Mouse (Mus musculus) kidney, embryonic 15.5 days (tissue): Measurements from ENCODE around the gene Nhlh1. TPM values are rescaled to one million over a fixed set of nuclear protein-coding genes. Genes with fewer than 3 reads are reported as not detected.

Experiments
- ATAC-seq: fragments of 200-750 bp; cut with Nextera tagmentation; replicated peaks from 2 replicates; pipeline ENCODE4 v1.8.0; 2017; ENCODE audit warnings: moderate TSS enrichment; ENCODE audit not compliant: low FRiP score
- H3K27ac ChIP-seq: fragments of 300-500 bp; sonication (generic); 2 replicates; pipeline ENCODE4 v1.5.1; 2015; ENCODE audit warnings: mild to moderate bottlenecking, inconsistent platforms
- H3K27me3 ChIP-seq: fragments of 300-500 bp; sonication (generic); 2 replicates; pipeline ENCODE4 v1.6.1; 2015; ENCODE audit warnings: inconsistent platforms
- H3K36me3 ChIP-seq: fragments of 300-500 bp; sonication (generic); 2 replicates; pipeline ENCODE4 v1.6.1; 2015; ENCODE audit warnings: inconsistent platforms
- H3K4me1 ChIP-seq: fragments of 300-500 bp; sonication (generic); 2 replicates; pipeline ENCODE4 v1.6.1; 2015; ENCODE audit warnings: inconsistent platforms
- H3K4me2 ChIP-seq: fragments of 300-500 bp; sonication (generic); 2 replicates; pipeline ENCODE4 v1.6.1; 2015; ENCODE audit warnings: moderate library complexity, mild to moderate bottlenecking, inconsistent platforms
- H3K4me3 ChIP-seq: fragments of 300-500 bp; sonication (generic); replicated peaks from 2 replicates; pipeline ENCODE4 v1.5.1; 2015; ENCODE audit warnings: mild to moderate bottlenecking, inconsistent platforms
- H3K9ac ChIP-seq: fragments of 300-500 bp; sonication (generic); 2 replicates; pipeline ENCODE4 v1.6.1; 2015; ENCODE audit warnings: mild to moderate bottlenecking, inconsistent platforms
- H3K9me3 ChIP-seq: fragments of 300-500 bp; sonication (generic); replicated peaks from 2 replicates; pipeline ENCODE4 v1.6.1; 2016; ENCODE audit warnings: inconsistent platforms
- WGBS: fragments of 180-500 bp; shearing (Covaris S2); methylation state at CpG from one replicate; pipeline ENCODE4 v1.1.7; 2015; ENCODE audit warnings: mixed read lengths; 5-methylcytosine and 5-hydroxymethylcytosine counted together
- polyA plus RNA-seq: library from polyadenylated mRNA; unstranded; fragments of >200 nt; fragmentation: Nextera tagmentation; extraction: Ambion mirVana; gene quantifications from 2 replicates; pipeline ENCODE4 v1.2.1, GENCODE M21; 2015

The Nhlh1 gene
- not detected in 2 replicates for polyA plus RNA-seq

DNA sequence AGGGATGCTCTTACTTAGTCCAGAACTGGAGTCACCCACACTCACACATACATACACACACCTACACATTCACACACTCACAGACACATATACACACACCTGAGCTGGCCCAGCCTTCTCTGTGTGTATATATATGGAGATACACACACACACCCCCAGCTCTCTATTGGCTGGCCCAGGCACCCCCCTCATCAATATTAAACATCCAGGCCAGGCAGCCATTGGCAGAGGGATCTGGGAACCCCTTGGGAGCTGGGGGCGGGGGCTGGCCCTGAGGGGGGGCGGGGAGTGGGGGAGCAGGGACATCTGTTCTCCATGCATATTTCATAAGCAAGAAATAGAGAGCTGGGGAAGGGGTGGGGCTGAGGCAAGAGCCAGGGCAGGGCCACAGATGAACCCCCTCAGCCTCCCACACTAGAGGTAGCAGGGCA is at the start of gene Nhlh1:
Gene Nhlh1, minus strand, starts transcription at position 83 of the 431 bp plus-strand sequence.
- 0 out of 2 replicates have a peak, but pooled peaks have one; percentile 21 for ATAC-seq
- Histone ChIP-seq H3K27ac (no peak within 1 kb of the TSS), H3K9ac (no peak within 1 kb of the TSS), H3K36me3 (no peaks in the 10 kb centered on the region), H3K4me2 (no peak within 1 kb of the TSS), H3K27me3 (peaks cover 51% of the 10 kb centered on the region), H3K9me3 (no peaks in the 10 kb centered on the region), H3K4me1 (peaks cover 31% of the 10 kb centered on the region), H3K4me3 (no peak within 1 kb of the TSS)
- 80% methylated on average over 1 of the region's 2 CpGs for WGBS

DNA sequence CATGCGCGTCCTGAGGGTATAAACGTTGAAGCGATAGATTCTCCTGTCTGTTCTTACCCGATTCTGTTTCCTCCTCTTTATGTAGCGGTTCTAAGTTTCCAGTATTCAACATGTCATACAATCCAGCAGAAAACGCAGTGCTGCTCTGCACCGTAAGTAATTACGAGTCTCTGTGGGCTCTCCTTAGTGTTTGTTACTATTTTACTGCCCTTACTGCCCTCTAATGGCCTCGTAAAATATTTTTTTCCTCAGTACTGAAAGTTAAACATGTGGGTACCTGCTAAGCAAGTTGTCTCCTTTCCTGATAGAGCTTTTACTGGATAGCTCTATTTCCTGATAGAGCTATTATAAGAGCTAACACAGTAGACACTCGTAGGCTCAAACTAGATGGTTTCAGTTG is 47.7 kb upstream of the Nhlh1 start:
- Histone ChIP-seq H3K4me2 (no peak overlapping the region), H3K4me1 (no peaks in the 10 kb centered on the region), H3K9ac (no peak overlapping the region), H3K27me3 (no peaks in the 10 kb centered on the region), H3K36me3 (peaks cover 97% of the 10 kb centered on the region), H3K27ac (no peak overlapping the region), H3K4me3 (no peak overlapping the region), H3K9me3 (no peaks in the 10 kb centered on the region)
- 71% methylated on average over 11 of the region's 11 CpGs for WGBS
- ATAC-seq = no peak

DNA sequence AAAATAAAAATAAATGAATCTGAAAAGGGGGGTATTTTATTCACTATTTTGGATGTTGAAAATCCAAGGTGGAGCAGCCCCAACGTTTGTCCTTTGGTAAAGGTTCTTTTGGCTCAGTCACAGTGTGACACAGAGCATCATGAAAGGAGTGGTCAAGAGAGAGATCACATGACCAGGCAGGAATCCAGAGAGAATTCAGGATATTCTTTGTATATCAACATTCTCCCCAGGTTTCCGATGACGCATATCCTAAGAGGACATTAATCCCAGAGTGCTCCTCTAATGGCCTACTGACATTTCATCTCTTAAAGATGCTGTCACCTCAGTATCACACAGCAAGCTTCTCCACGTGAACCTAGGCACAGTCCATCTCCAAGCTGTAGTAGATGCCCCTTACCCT is 46.2 kb upstream of the Nhlh1 start:
- no peaks in the 10 kb centered on the region for H3K4me1 ChIP-seq
- no peak overlapping the region for H3K4me2 ChIP-seq
- 90% methylated on average over 4 of the region's 4 CpGs for WGBS
- no peak overlapping the region for H3K4me3 ChIP-seq
- no peaks in the 10 kb centered on the region for H3K27me3 ChIP-seq
- H3K9ac ChIP-seq = no peak overlapping the region
- H3K27ac ChIP-seq = no peak overlapping the region
- ATAC-seq = no peak
- H3K36me3 ChIP-seq = peaks cover 94% of the 10 kb centered on the region
- H3K9me3 ChIP-seq = no peaks in the 10 kb centered on the region

DNA sequence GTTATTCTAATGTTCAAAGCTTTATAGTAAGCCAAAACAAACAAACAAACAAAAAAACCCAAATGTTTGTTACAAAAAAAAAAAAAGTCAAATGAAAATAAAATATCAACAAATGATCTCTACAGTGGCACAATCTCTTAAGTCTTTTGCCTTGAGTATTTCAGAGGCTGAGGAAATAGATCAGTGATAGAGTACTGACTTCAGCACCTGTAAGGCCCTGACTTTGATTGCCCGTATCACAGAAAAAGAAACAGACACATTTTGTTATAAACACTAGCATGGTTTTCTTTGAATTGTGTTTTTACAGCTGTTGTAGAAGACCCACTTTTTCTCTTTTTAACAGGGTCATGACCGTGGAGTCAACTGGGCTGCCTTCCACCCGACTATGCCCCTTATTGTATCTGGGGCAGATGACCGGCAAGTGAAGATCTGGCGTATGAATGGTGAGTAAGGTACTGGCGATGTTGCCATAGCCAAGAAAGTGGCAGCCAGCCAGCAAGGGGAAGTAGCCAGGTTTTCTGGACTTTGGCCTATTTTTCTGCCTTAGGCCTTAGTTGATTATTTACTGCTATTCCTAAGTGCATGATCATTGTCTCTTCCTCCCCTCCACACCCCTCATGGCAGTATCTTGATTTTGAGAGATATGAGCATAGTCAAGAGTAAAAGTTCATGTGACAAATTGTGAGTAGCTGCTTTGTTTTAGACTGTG is 42.1 kb upstream of the Nhlh1 start:
- H3K4me1 ChIP-seq = no peaks in the 10 kb centered on the region
- no peak overlapping the region for H3K4me3 ChIP-seq
- no peaks in the 10 kb centered on the region for H3K9me3 ChIP-seq
- H3K27ac ChIP-seq = no peak overlapping the region
- no peak overlapping the region for H3K9ac ChIP-seq
- no peak for ATAC-seq
- WGBS = 77% methylated on average over 6 of the region's 6 CpGs
- peaks cover 91% of the 10 kb centered on the region for H3K36me3 ChIP-seq
- no peaks in the 10 kb centered on the region for H3K27me3 ChIP-seq
- H3K4me2 ChIP-seq = no peak overlapping the region

DNA sequence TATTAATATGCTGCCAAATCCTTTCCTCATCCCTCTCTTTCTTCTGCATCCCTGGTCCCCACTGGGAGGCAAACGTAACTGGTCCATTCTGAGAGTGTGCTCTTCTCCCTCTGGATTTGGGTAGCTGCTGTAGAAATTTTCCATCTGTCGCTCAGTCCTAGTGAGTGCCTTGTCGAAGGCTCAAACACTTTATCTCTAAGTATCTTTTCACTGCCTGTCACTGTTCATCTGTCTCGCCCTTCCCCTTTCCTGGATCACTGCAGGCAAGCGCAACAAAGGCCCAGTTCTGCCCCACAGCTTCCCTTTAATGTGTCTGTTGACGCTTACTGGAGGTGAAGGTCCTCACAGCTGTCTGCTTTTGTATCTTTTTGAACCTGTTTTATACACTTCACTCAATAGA is 37.8 kb upstream of the Nhlh1 start:
- H3K9ac ChIP-seq = no peak overlapping the region
- H3K4me2 ChIP-seq = no peak overlapping the region
- 0 out of 2 replicates have a peak, but pooled peaks cover 4% of the 10 kb centered on the region for H3K4me1 ChIP-seq
- H3K4me3 ChIP-seq = no peak overlapping the region
- peaks cover 89% of the 10 kb centered on the region for H3K36me3 ChIP-seq
- H3K9me3 ChIP-seq = no peaks in the 10 kb centered on the region
- H3K27ac ChIP-seq = no peak overlapping the region
- WGBS = 76% methylated on average over 6 of the region's 6 CpGs
- no peak for ATAC-seq
- no peaks in the 10 kb centered on the region for H3K27me3 ChIP-seq

DNA sequence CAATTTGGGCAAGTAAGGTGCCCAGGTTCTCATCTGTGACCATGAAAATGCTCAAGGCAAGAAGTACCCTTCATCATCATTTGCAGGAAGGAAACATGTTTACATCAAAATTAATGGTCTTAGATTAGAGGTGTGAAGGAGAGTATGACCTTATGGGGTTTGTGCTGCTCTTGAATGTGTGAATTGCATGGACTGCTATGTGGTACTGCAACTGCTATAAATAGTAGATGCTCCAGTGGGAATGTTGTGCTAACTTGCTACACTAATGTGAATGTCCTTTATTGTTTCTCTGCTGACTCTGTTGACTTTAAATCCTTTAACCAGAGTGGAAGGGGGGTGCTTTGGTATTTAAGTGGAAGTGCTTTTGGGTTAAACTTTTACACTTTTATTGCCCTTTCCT is 36.9 kb upstream of the Nhlh1 start:
- no peak overlapping the region for H3K27ac ChIP-seq
- H3K9me3 ChIP-seq = no peaks in the 10 kb centered on the region
- no peak overlapping the region for H3K4me3 ChIP-seq
- no peak overlapping the region for H3K9ac ChIP-seq
- H3K36me3 ChIP-seq = peaks cover 90% of the 10 kb centered on the region
- ATAC-seq = no peak
- H3K4me1 ChIP-seq = 0 out of 2 replicates have a peak, but pooled peaks cover 4% of the 10 kb centered on the region
- H3K27me3 ChIP-seq = no peaks in the 10 kb centered on the region
- no peak overlapping the region for H3K4me2 ChIP-seq

DNA sequence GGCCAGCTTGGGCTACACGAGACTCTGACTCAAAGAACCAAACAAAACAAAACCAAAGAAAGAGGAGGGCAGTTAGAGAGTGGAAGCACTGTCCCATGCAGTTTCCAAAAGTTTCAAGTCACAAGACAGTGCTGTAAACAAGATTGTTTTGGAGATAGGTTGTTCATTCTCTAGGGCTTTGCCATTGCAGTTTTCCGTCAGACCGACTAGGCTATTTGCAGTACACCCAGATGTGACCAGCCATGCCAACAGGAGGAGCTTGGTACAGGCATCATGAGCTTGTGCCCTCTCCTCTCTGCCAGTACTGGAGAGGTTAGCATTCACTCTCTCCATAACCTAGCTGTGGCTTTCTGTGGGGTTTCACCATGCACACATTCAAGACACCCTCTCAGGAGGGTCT is 36.1 kb upstream of the Nhlh1 start:
- Histone ChIP-seq H3K4me1 (0 out of 2 replicates have a peak, but pooled peaks cover 4% of the 10 kb centered on the region), H3K27me3 (no peaks in the 10 kb centered on the region), H3K4me2 (no peak overlapping the region), H3K4me3 (no peak overlapping the region), H3K9me3 (no peaks in the 10 kb centered on the region), H3K36me3 (peaks cover 93% of the 10 kb centered on the region), H3K9ac (no peak overlapping the region), H3K27ac (peak overlapping the region; percentile 39; the same call in 1 of the 2 replicates)
- ATAC-seq = no peak
- WGBS = 62% methylated on average over 3 of the region's 3 CpGs

DNA sequence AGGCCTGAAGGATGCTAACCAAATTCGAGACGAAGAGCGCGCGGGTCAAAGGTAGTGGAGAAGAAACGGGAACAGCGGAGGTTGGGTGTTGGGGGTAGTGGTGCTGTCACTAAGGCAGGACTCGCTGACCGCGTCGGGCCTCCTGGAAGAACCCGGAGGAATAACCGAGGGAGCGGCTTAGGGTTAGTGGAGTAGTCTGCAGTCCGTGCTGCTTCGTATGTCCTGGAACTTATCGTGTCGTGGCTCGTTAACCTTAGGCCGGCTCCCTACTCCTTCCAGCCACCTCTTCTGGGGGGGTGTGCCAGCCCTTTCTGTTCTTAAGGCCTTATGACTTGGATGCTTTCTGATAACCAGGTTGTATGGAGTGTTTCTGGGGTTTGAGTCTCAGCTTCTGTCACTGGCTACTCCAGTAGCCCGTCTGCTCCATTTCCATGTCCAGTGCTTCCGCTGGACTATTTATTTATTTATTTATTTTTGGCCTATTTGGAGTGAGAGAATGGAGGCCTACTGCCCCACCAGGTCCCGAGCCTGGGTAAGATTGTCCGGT is 25.6 kb upstream of the Nhlh1 start:
- peak; percentile 73 for ATAC-seq
- Histone ChIP-seq H3K9me3 (no peaks in the 10 kb centered on the region), H3K4me1 (peaks cover 15% of the 10 kb centered on the region), H3K36me3 (peaks cover 24% of the 10 kb centered on the region), H3K4me3 (peak overlapping the region; percentile 94), H3K9ac (peak overlapping the region; percentile 85), H3K27me3 (no peaks in the 10 kb centered on the region), H3K27ac (peak overlapping the region; percentile 89), H3K4me2 (peak overlapping the region; percentile 59)
- 1% methylated on average over 24 of the region's 24 CpGs for WGBS

DNA sequence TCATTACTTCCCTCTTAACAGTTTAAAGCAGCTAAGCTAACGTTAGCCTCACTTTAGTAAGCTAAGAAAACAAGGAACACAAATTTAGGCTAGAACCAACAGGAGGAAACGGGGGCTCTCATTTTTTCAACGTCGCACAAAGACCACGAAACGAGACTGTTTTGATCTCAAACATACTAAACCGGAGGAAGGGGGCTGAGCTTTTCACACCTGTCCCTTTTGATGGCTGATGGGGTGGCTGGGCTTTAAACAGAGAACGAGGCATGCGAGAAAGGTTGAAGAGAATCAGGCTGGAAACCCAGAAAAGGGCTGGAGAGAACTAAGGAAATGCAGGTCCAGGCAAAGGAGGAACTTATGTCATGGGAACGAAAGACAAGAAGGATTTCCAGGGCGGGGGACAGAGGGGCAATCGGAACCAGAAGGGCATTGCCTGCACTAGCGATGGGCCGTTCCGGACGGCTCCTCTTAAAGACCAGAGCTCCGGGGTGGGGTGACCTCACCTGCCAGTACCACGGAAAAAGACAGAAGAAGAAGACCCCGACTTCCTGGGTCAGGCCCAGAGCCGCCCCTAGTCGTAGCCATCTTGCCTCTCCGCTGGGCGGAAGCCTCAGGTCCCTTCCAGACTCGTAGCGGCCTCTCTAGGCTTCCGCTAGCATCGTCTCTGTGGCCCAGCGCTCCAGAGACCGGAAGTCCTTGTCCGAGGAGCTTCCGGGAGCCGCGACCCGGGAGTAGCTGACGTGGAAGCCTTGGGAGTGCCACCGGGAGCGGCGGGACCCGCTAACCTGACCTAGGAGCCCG is 24.9 kb upstream of the Nhlh1 start, which contains the start of the genes Copa and Ncstn:
Gene Copa, plus strand, starts transcription at position 429 of the 798 bp plus-strand sequence.
Gene Ncstn, minus strand, starts transcription at position 695 of the 798 bp plus-strand sequence.
- H3K27ac ChIP-seq = peak within 1 kb of the TSS; percentile 89
- H3K27me3 ChIP-seq = no peaks in the 10 kb centered on the region
- H3K9me3 ChIP-seq = no peaks in the 10 kb centered on the region
- H3K4me1 ChIP-seq = peaks cover 15% of the 10 kb centered on the region
- H3K9ac ChIP-seq = peak within 1 kb of the TSS; percentile 85
- H3K4me3 ChIP-seq = peak within 1 kb of the TSS; percentile 94
- H3K4me2 ChIP-seq = peak within 1 kb of the TSS; percentile 59
- peak; percentile 99 for ATAC-seq
- under 1% methylated on average over 40 of the region's 40 CpGs for WGBS
- peaks cover 28% of the 10 kb centered on the region for H3K36me3 ChIP-seq

DNA sequence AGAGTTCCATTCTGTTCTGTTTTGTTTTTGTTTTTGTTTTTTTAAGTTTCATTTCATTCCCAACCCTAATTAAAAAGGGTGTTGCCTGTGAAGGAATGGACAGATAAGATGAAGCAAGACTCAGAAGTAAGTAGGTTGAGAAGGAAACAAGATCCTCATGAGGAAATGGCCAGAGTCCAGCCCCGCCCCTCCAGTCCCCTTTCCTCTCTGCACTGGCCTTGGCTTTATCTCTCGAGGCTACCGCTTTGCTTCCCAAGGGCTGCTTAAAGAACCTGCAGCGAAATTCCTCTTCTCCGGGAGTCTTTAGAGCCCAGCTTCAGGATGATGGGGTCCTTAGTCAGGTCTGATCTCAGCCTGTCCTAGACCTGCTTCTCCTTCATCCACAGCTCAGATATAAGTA is 20.6 kb upstream of the Nhlh1 start:
- Histone ChIP-seq H3K27ac (no peak overlapping the region), H3K9me3 (no peaks in the 10 kb centered on the region), H3K9ac (no peak overlapping the region), H3K4me3 (no peak overlapping the region), H3K4me1 (peaks cover 8% of the 10 kb centered on the region; the same call in 1 of the 2 replicates), H3K27me3 (no peaks in the 10 kb centered on the region), H3K36me3 (peaks cover 69% of the 10 kb centered on the region), H3K4me2 (no peak overlapping the region)
- WGBS = 79% methylated on average over 5 of the region's 5 CpGs
- ATAC-seq = no peak

DNA sequence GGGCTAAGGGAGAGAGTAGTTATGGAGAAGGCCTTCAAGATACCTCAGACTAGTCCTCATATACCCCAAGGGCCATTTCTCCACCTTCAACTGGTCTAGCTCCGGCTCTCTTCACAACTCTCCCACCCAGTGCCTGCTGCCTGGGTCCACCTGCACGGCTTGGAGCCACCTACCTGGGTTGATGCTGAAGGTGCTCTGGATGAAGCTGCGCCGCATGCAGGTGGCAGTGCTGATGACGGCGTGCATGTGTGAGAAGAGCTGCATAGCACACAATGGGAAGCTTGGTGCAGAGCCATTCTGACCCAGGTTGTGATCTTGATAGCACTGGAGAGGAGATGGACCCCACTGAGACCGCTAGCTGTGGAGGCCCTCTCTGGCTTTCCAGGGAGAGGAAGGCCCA is 15.2 kb upstream of the Nhlh1 start:
- Histone ChIP-seq H3K4me2 (no peak overlapping the region), H3K9ac (no peak overlapping the region), H3K9me3 (no peaks in the 10 kb centered on the region), H3K27me3 (no peaks in the 10 kb centered on the region), H3K4me3 (no peak overlapping the region), H3K36me3 (peaks cover 97% of the 10 kb centered on the region), H3K4me1 (no peaks in the 10 kb centered on the region), H3K27ac (no peak overlapping the region)
- ATAC-seq = no peak
- WGBS = 96% methylated on average over 7 of the region's 7 CpGs

DNA sequence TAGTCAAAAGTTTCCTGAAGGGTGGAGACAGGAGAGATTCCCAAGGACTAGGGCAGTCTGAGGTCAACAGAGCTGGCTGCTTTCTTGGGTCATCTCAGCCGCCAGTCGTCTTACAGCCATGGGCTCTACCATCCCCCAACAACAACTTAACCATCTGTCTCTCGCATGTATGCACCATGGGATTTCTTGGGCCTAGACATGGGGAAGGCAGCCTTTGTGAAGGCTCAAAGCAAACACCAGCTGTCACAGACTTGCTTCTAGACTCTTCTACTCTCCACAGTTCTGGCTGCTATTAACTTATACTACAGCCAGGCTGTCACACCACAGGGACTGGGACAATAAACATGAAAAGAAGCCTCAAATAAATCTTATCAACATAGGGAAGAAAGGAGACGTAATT is 14.2 kb upstream of the Nhlh1 start:
- Histone ChIP-seq H3K27me3 (no peaks in the 10 kb centered on the region), H3K4me3 (no peak overlapping the region), H3K36me3 (peaks cover 100% of the 10 kb centered on the region), H3K9ac (no peak overlapping the region), H3K9me3 (no peaks in the 10 kb centered on the region), H3K4me1 (no peaks in the 10 kb centered on the region), H3K4me2 (no peak overlapping the region), H3K27ac (no peak overlapping the region)
- WGBS = 72% methylated on average over 4 of the region's 4 CpGs
- ATAC-seq = no peak
